Mouse (Mus musculus) cerebral cortex, adult 2 months (tissue): ENCODE data around the gene Tmem268.

Source experiments
- WGBS: fragments of 180-500 bp; shearing (Covaris S2); methylation state at CpG from one replicate; pipeline ENCODE4 v1.1.7; 2018; 5-methylcytosine and 5-hydroxymethylcytosine counted together

The Tmem268 gene

DNA sequence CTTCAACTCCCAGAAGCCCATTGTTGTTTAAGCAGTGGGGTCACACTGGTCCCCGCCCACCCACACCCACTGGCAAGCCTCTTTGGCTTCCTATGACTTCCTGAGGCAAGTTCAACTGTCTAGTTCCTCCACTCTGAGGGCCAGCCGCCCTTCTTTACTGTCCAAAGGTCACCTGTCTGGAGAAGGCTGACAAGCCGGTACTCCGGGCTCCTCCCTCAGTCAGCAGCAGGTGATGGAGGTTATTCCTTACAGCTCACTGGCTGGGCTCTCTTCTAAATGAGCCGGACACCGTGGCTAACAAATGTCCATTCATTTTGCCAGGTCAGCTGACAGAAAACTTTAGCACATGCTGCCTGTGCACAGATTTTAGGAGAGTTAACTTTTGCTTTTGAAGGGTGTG is 42.2 kb downstream of the Tmem268 start:
- 83% methylated on average over 6 of the region's 6 CpGs for WGBS

DNA sequence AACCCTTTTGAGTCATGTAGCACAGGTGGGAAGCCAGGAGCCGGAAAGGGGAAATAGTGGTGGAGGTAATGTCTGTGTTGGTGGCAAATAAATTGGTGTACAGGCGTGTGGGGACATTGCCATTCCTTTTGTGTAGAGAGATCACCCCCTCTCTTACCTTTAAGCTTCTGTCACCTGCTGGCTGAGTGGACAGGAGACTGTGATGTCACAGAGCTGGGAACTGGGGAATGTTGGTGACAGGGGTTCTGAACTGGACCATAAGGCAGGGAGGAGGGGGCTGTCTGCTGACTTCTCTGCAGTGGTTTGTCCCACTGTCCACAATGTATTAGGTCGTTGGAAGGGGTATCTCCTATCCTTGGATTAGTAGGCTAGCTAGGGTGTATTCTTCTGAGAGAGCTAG is 46.4 kb downstream of the Tmem268 start, which contains the start of gene Gm11213:
Gm11213 (minus strand) TSS at position 317 of the 400 bp plus-strand sequence.
- WGBS: 80% methylated on average over 3 of the region's 3 CpGs

- 91% methylated on average over 3 of the region's 3 CpGs for WGBS
Measured at GRCm38 (mm10) chr4:63605545-63605944, 47.0 kb downstream of the Tmem268 start.

DNA sequence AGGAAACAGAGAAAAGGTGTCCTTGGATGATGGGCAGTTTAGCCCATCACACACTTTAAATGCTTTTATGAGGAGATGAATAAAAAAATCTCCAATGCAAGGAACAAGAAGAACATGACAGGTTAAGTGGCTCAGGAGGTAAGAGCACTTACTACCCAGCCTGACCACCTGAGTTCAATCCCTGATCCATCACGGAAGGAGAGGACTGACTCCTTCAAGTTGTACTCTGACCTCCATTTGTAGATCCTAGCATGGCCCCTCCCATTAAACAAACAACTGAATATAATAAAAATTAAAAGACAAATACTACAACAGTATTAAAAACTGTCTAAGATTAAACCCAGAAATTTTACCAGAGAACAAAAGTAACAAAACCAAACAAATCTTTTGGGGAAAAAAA is 47.4 kb downstream of the Tmem268 start:
- WGBS: 91% methylated on average over 1 of the region's 1 CpGs

DNA sequence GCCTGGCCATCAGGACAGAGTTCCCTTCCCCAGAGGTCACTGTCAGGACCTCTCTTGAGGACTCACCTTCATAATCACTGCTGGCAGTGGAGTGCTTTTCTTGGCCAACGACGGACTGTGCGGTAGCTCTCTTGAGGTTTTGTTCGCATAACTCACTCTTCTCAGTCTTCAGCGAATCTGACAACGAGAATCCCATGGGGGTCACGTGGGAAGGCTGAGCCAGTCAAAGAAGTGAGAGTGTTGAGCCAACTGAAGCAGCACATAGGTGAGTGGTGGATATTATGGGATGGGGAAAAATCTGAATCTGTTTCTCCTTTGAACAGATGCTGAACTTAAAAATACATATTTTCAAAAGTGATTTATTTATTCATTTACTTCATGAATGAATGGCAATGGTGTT is 49.8 kb downstream of the Tmem268 start:
- 84% methylated on average over 7 of the region's 7 CpGs for WGBS

DNA sequence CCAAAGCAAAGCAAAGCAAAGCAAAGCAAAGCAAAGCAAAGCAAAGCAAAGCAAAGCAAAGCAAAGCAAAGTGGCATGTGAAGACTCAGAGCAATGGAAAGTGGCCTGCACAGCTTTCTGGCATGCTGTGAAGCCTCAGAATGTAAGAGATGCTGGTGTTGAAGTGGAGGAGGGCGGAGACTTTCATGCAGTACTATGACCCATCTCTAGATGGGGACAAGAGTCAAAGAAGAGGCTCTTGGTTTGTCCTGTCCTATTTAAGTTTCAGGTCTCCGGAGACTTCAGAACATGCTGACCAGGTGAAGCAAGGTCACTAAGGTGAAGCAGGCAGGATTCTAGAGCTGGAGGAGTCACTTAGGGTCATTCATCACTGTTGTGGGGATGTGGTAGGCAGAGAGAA is 63.3 kb downstream of the Tmem268 start:
- WGBS: 91% methylated on average over 2 of the region's 2 CpGs

DNA sequence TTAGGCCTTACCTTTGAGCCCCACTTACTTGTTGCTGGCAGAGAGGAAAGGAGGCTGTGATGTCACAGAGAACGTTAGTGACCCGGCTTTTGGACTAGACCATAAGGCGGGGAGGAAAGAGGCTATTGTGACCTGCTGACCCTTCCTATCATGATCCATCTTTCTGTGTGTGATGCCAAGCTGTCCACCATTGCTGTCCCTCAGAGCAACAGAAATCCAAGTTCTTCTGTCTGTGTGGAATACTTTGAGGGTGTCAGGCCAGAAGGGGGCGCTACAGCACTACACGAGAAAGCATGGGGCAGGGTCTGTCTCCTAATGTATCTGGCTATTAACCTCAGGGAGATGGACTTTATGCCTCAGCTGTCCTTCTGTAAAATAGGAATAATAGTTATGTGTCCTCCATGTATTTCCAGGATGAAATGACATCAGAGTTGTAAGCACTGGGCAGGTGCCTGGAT is 63.8 kb downstream of the Tmem268 start, which contains the start of gene Tex48:
Tex48 (minus strand) TSS at position 51 of the 458 bp plus-strand sequence.
- 57% methylated on average over 5 of the region's 5 CpGs for WGBS

DNA sequence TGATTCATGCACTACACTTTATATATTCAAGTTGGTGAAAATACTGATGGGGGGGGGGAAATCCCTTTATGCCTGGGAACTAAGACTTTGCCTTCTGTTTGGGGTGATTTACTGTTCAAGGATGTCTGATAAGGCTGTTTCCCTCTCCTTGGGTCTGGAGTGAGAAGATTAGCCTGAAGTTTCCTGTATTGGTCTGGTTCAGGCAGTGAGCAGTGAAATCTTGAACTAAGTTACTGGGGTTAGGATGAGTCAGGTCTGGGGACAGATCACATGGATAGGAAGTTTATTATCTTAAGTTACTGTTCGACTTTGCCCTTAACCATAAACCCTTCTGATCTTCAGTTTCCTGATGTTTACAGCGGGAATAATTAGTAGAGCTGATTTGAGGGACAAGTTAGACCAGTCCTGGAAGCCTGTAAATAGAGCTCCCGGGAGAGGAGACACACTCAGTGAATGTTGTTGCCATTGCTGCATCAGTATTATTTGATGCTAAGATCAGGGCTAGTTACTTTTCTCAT is 67.0 kb downstream of the Tmem268 start:
- WGBS: 78% methylated on average over 3 of the region's 3 CpGs

DNA sequence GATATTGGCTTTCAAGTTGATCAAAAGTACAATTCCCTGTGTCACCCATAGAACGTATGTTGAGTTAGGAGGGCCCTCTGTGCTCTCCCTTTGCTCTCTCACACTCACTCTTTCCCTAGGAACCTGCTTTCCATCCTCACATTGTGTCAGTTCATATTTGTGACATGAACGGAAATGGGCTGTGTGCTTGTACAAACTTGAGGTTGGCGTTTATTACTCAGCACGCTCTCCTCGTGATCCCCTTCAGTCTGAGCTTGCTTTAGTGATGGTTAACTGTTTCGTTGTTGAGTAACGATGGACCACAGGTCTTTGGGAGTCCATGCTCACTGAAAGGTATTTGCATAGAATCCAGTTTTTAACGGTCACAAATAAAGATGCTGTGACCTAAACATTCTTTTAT is 68.5 kb downstream of the Tmem268 start:
- 89% methylated on average over 8 of the region's 8 CpGs for WGBS

- WGBS: 90% methylated on average over 2 of the region's 2 CpGs
Measured at GRCm38 (mm10) chr4:63633181-63633580, 74.6 kb downstream of the Tmem268 start.
